Mouse (Mus musculus) urinary bladder, adult 18-20 months (tissue): Measurements from ENCODE around the gene Slc12a6.

Source experiments
- DNase-seq, 2 experiments: peaks; one replicate each; pipeline ENCODE4 v3.0.0; 2022; ENCODE audit warnings: low spot score in 2 of 2, mixed read lengths in 2 of 2

Gene Slc12a6

GRCm38 (mm10) chr2:112328069-112328777, 62.6 kb downstream of the Slc12a6 start:
- DNase-seq: no peak

GRCm38 (mm10) chr2:112332051-112332898, 66.7 kb downstream of the Slc12a6 start:
- no peak for DNase-seq

GRCm38 (mm10) chr2:112337211-112337610, 71.6 kb downstream of the Slc12a6 start:
- DNase-seq: no peak

- DNase-seq: no peak
Measured at GRCm38 (mm10) chr2:112339736-112340135, 74.1 kb downstream of the Slc12a6 start.

GRCm38 (mm10) chr2:112341117-112341516, 75.5 kb downstream of the Slc12a6 start:
- no peak for DNase-seq

GRCm38 (mm10) chr2:112348246-112348645, 82.6 kb downstream of the Slc12a6 start:
- no peak for DNase-seq

- no peak for DNase-seq
Measured at GRCm38 (mm10) chr2:112353685-112354455, 88.2 kb downstream of the Slc12a6 start.

- DNase-seq: no peak
Measured at GRCm38 (mm10) chr2:112359611-112360010, 94.0 kb downstream of the Slc12a6 start.

- no peak for DNase-seq
Measured at GRCm38 (mm10) chr2:112360012-112360780, 94.6 kb downstream of the Slc12a6 start.

- no peak for DNase-seq
Measured at GRCm38 (mm10) chr2:112360781-112361169, 95.2 kb downstream of the Slc12a6 start.

- no peak for DNase-seq
Measured at GRCm38 (mm10) chr2:112367222-112367621, 101.6 kb downstream of the Slc12a6 start.

- DNase-seq: peak; percentile 84 to 87
Measured at GRCm38 (mm10) chr2:112367726-112368673, 102.4 kb downstream of the Slc12a6 start, which contains the start of gene Emc4. Gene Emc4 (minus strand): TSS chr2:112368027.

- peak in 1 of 2 experiments; percentile 34 for DNase-seq
Measured at GRCm38 (mm10) chr2:112369941-112370340, 104.3 kb downstream of the Slc12a6 start.

- no peak for DNase-seq
Measured at GRCm38 (mm10) chr2:112373141-112373540, 107.5 kb downstream of the Slc12a6 start.

- no peak for DNase-seq
Measured at GRCm38 (mm10) chr2:112374610-112375009, 109.0 kb downstream of the Slc12a6 start.

GRCm38 (mm10) chr2:112378973-112379898, 113.6 kb downstream of the Slc12a6 start, which contains the start of gene Katnbl1:
Gene Katnbl1 (plus strand): TSS chr2:112379211.
- DNase-seq: peak; percentile 92

- no peak for DNase-seq
Measured at GRCm38 (mm10) chr2:112380131-112380530, 114.5 kb downstream of the Slc12a6 start.

GRCm38 (mm10) chr2:112381219-112381618, 115.6 kb downstream of the Slc12a6 start:
- DNase-seq: no peak

GRCm38 (mm10) chr2:112390843-112391242, 125.2 kb downstream of the Slc12a6 start:
- DNase-seq: no peak
